Mouse (Mus musculus): Measurements from ENCODE around the gene Scarf2. TPM values are rescaled to one million over a fixed set of nuclear protein-coding genes. Genes with fewer than 3 reads are reported as not detected.

Gene Scarf2
- polyA plus RNA-seq, 1 experiment from 2014 or later = 0.67 TPM

- Histone ChIP-seq H3K27ac (ENCODE audit: low read length) (no peak within 1 kb of the TSS), H3K9ac (ENCODE audit: low read depth, low read length) (no peak within 1 kb of the TSS), H3K27me3 (ENCODE audit: control insufficient read depth, insufficient read depth, low read depth, low read length) (peaks cover 80% of the 10 kb centered on the region), H3K36me3 (ENCODE audit: control insufficient read depth, insufficient read depth) (no peaks in the 10 kb centered on the region), H3K9me3 (replicated peaks; ENCODE audit: control insufficient read depth, low read length) (no peaks in the 10 kb centered on the region), H3K4me2 (ENCODE audit: low read depth, low read length) (peak within 1 kb of the TSS; percentile 66), H3K4me1 (ENCODE audit: control insufficient read depth, low read depth, low read length) (no peaks in the 10 kb centered on the region; the same call in 1 of the 2 replicates), H3K4me3 (ENCODE audit: low read depth, low read length) (peak within 1 kb of the TSS; percentile 47)
- 23% methylated on average over 7 of the region's 7 CpGs for WGBS (ENCODE audit: insufficient replicate concordance)
- no peak for ATAC-seq (ENCODE audit: low read depth)
Measured at GRCm38 (mm10) chr16:17832821-17833220, 35.7 kb downstream of the Scarf2 start, which contains the start of gene B830017H08Rik. Gene B830017H08Rik (plus strand): TSS chr16:17833121.

- no peak for ATAC-seq (ENCODE audit: low read depth)
- peaks cover 80% of the 10 kb centered on the region for H3K27me3 ChIP-seq (ENCODE audit: control insufficient read depth, insufficient read depth, low read depth, low read length)
- H3K4me2 ChIP-seq (ENCODE audit: low read depth, low read length) = peak overlapping the region; percentile 66
- H3K27ac ChIP-seq (ENCODE audit: low read length) = no peak overlapping the region
- H3K4me3 ChIP-seq (ENCODE audit: low read depth, low read length) = peak overlapping the region; percentile 47
- no peak overlapping the region for H3K9ac ChIP-seq (ENCODE audit: low read depth, low read length)
- H3K4me1 ChIP-seq (ENCODE audit: control insufficient read depth, low read depth, low read length) = no peaks in the 10 kb centered on the region; the same call in 1 of the 2 replicates
- no peaks in the 10 kb centered on the region for H3K9me3 ChIP-seq (replicated peaks; ENCODE audit: control insufficient read depth, low read length)
- H3K36me3 ChIP-seq (ENCODE audit: control insufficient read depth, insufficient read depth) = no peaks in the 10 kb centered on the region
- WGBS (ENCODE audit: insufficient replicate concordance) = 3% methylated on average over 31 of the region's 37 CpGs
Measured at GRCm38 (mm10) chr16:17833321-17833680, 36.2 kb downstream of the Scarf2 start.

- H3K9me3 ChIP-seq (replicated peaks; ENCODE audit: control insufficient read depth, low read length) = no peaks in the 10 kb centered on the region
- peaks cover 80% of the 10 kb centered on the region for H3K27me3 ChIP-seq (ENCODE audit: control insufficient read depth, insufficient read depth, low read depth, low read length)
- no peaks in the 10 kb centered on the region for H3K36me3 ChIP-seq (ENCODE audit: control insufficient read depth, insufficient read depth)
- peak overlapping the region; percentile 66 for H3K4me2 ChIP-seq (ENCODE audit: low read depth, low read length)
- peak overlapping the region; percentile 47 for H3K4me3 ChIP-seq (ENCODE audit: low read depth, low read length)
- no peak overlapping the region for H3K27ac ChIP-seq (ENCODE audit: low read length)
- no peaks in the 10 kb centered on the region; the same call in 1 of the 2 replicates for H3K4me1 ChIP-seq (ENCODE audit: control insufficient read depth, low read depth, low read length)
- WGBS (ENCODE audit: insufficient replicate concordance) = under 1% methylated on average over 60 of the region's 103 CpGs
- ATAC-seq (ENCODE audit: low read depth) = no peak
- no peak overlapping the region for H3K9ac ChIP-seq (ENCODE audit: low read depth, low read length)
Measured at GRCm38 (mm10) chr16:17833681-17834399, 36.8 kb downstream of the Scarf2 start.

- Histone ChIP-seq H3K9ac (ENCODE audit: low read depth, low read length) (no peak overlapping the region), H3K4me2 (ENCODE audit: low read depth, low read length) (no peak overlapping the region), H3K4me1 (ENCODE audit: control insufficient read depth, low read depth, low read length) (no peaks in the 10 kb centered on the region; the same call in 1 of the 2 replicates), H3K36me3 (ENCODE audit: control insufficient read depth, insufficient read depth) (no peaks in the 10 kb centered on the region), H3K9me3 (replicated peaks; ENCODE audit: control insufficient read depth, low read length) (no peaks in the 10 kb centered on the region), H3K27me3 (ENCODE audit: control insufficient read depth, insufficient read depth, low read depth, low read length) (peaks cover 78% of the 10 kb centered on the region), H3K27ac (ENCODE audit: low read length) (no peak overlapping the region), H3K4me3 (ENCODE audit: low read depth, low read length) (no peak overlapping the region)
- no peak for ATAC-seq (ENCODE audit: low read depth)
- 28% methylated on average over 7 of the region's 7 CpGs for WGBS (ENCODE audit: insufficient replicate concordance)
Measured at GRCm38 (mm10) chr16:17834543-17834942, 37.5 kb downstream of the Scarf2 start.

- 47% methylated on average over 13 of the region's 13 CpGs for WGBS (ENCODE audit: insufficient replicate concordance)
- no peak overlapping the region for H3K9ac ChIP-seq (ENCODE audit: low read depth, low read length)
- no peak overlapping the region for H3K4me3 ChIP-seq (ENCODE audit: low read depth, low read length)
- no peaks in the 10 kb centered on the region for H3K36me3 ChIP-seq (ENCODE audit: control insufficient read depth, insufficient read depth)
- no peaks in the 10 kb centered on the region; the same call in 1 of the 2 replicates for H3K4me1 ChIP-seq (ENCODE audit: control insufficient read depth, low read depth, low read length)
- no peaks in the 10 kb centered on the region for H3K9me3 ChIP-seq (replicated peaks; ENCODE audit: control insufficient read depth, low read length)
- H3K4me2 ChIP-seq (ENCODE audit: low read depth, low read length) = no peak overlapping the region
- ATAC-seq (ENCODE audit: low read depth) = no peak
- H3K27ac ChIP-seq (ENCODE audit: low read length) = no peak overlapping the region
- peaks cover 72% of the 10 kb centered on the region for H3K27me3 ChIP-seq (ENCODE audit: control insufficient read depth, insufficient read depth, low read depth, low read length)
Measured at GRCm38 (mm10) chr16:17835481-17835880, 38.4 kb downstream of the Scarf2 start.

GRCm38 (mm10) chr16:17838051-17838450 is 41.0 kb downstream of the Scarf2 start, which contains the start of gene Car15:
Gene Car15 (minus strand): TSS chr16:17838364.
- no peaks in the 10 kb centered on the region for H3K9me3 ChIP-seq (replicated peaks; ENCODE audit: control insufficient read depth, low read length)
- no peak within 1 kb of the TSS for H3K27ac ChIP-seq (ENCODE audit: low read length)
- no peak within 1 kb of the TSS for H3K9ac ChIP-seq (ENCODE audit: low read depth, low read length)
- H3K4me3 ChIP-seq (ENCODE audit: low read depth, low read length) = no peak within 1 kb of the TSS
- no peaks in the 10 kb centered on the region; the same call in 1 of the 2 replicates for H3K4me1 ChIP-seq (ENCODE audit: control insufficient read depth, low read depth, low read length)
- peaks cover 11% of the 10 kb centered on the region for H3K36me3 ChIP-seq (ENCODE audit: control insufficient read depth, insufficient read depth)
- no peak within 1 kb of the TSS for H3K4me2 ChIP-seq (ENCODE audit: low read depth, low read length)
- 62% methylated on average over 6 of the region's 6 CpGs for WGBS (ENCODE audit: insufficient replicate concordance)
- ATAC-seq (ENCODE audit: low read depth) = no peak
- peaks cover 46% of the 10 kb centered on the region for H3K27me3 ChIP-seq (ENCODE audit: control insufficient read depth, insufficient read depth, low read depth, low read length)

GRCm38 (mm10) chr16:17839976-17840375 is 42.9 kb downstream of the Scarf2 start:
- Histone ChIP-seq H3K36me3 (ENCODE audit: control insufficient read depth, insufficient read depth) (peaks cover 20% of the 10 kb centered on the region), H3K4me1 (ENCODE audit: control insufficient read depth, low read depth, low read length) (no peaks in the 10 kb centered on the region), H3K4me2 (ENCODE audit: low read depth, low read length) (no peak overlapping the region), H3K27me3 (ENCODE audit: control insufficient read depth, insufficient read depth, low read depth, low read length) (peaks cover 27% of the 10 kb centered on the region), H3K4me3 (ENCODE audit: low read depth, low read length) (no peak overlapping the region), H3K27ac (ENCODE audit: low read length) (no peak overlapping the region), H3K9me3 (replicated peaks; ENCODE audit: control insufficient read depth, low read length) (no peaks in the 10 kb centered on the region), H3K9ac (ENCODE audit: low read depth, low read length) (no peak overlapping the region)
- no peak for ATAC-seq (ENCODE audit: low read depth)
- 66% methylated on average over 4 of the region's 4 CpGs for WGBS (ENCODE audit: insufficient replicate concordance)

- WGBS (ENCODE audit: insufficient replicate concordance) = 85% methylated on average over 7 of the region's 7 CpGs
Measured at GRCm38 (mm10) chr16:17842437-17842836, 45.4 kb downstream of the Scarf2 start.

GRCm38 (mm10) chr16:17843701-17844365 is 46.8 kb downstream of the Scarf2 start:
- no peak for ATAC-seq (ENCODE audit: low read depth)
- H3K4me3 ChIP-seq (ENCODE audit: low read depth, low read length) = no peak overlapping the region
- H3K27ac ChIP-seq (ENCODE audit: low read length) = no peak overlapping the region
- no peaks in the 10 kb centered on the region for H3K9me3 ChIP-seq (replicated peaks; ENCODE audit: control insufficient read depth, low read length)
- no peak overlapping the region for H3K9ac ChIP-seq (ENCODE audit: low read depth, low read length)
- no peaks in the 10 kb centered on the region for H3K4me1 ChIP-seq (ENCODE audit: control insufficient read depth, low read depth, low read length)
- 81% methylated on average over 10 of the region's 10 CpGs for WGBS (ENCODE audit: insufficient replicate concordance)
- H3K27me3 ChIP-seq (ENCODE audit: control insufficient read depth, insufficient read depth, low read depth, low read length) = no peaks in the 10 kb centered on the region
- H3K36me3 ChIP-seq (ENCODE audit: control insufficient read depth, insufficient read depth) = peaks cover 47% of the 10 kb centered on the region
- H3K4me2 ChIP-seq (ENCODE audit: low read depth, low read length) = no peak overlapping the region

More at GRCm38 (mm10) chr16:17842437-17842836, 45.4 kb downstream of the Scarf2 start:
- Histone ChIP-seq H3K9ac (ENCODE audit: low read depth, low read length) (no peak overlapping the region), H3K9me3 (replicated peaks; ENCODE audit: control insufficient read depth, low read length) (no peaks in the 10 kb centered on the region), H3K4me1 (ENCODE audit: control insufficient read depth, low read depth, low read length) (no peaks in the 10 kb centered on the region), H3K27ac (ENCODE audit: low read length) (no peak overlapping the region), H3K36me3 (ENCODE audit: control insufficient read depth, insufficient read depth) (peaks cover 37% of the 10 kb centered on the region), H3K4me2 (ENCODE audit: low read depth, low read length) (no peak overlapping the region), H3K27me3 (ENCODE audit: control insufficient read depth, insufficient read depth, low read depth, low read length) (peaks cover 3% of the 10 kb centered on the region; the same call in 1 of the 2 replicates), H3K4me3 (ENCODE audit: low read depth, low read length) (no peak overlapping the region)
- ATAC-seq (ENCODE audit: low read depth) = no peak

Data from liver, embryonic 16.5 days (tissue).